Mouse (Mus musculus): ENCODE measurements at regions not wholly inside any gene's neighbourhood (a gene's known extent, or its start where the extent isn't known, plus 50 kb on each side); places are given as distances from the start of the nearest gene placed in this dataset.

GRCm38 (mm10) chr13:30085446-30085845 lies 50.8 kb upstream of the Mboat1 start:
- Histone ChIP-seq H3K9me3 (0 out of 2 replicates have a peak, but pooled peaks cover 6% of the 10 kb centered on the region), H3K4me3 (no peak overlapping the region), H3K9ac (no peak overlapping the region), H3K4me1 (replicated peaks) (peaks cover 5% of the 10 kb centered on the region; the same call in 1 of the 2 replicates), H3K4me2 (no peak overlapping the region), H3K27ac (replicated peaks) (no peak overlapping the region), H3K36me3 (no peaks in the 10 kb centered on the region), H3K27me3 (no peaks in the 10 kb centered on the region)
- 70% methylated on average over 4 of the region's 4 CpGs for WGBS
- ATAC-seq (ENCODE audit: low read depth): 0 out of 2 replicates have a peak, but pooled peaks have one; percentile 55

GRCm38 (mm10) chr13:30085005-30085404 lies 51.3 kb upstream of the Mboat1 start:
- H3K4me2 ChIP-seq: peak overlapping the region; percentile 34; the same call in 1 of the 2 replicates
- H3K9ac ChIP-seq: no peak overlapping the region
- H3K27me3 ChIP-seq: no peaks in the 10 kb centered on the region
- H3K9me3 ChIP-seq: 0 out of 2 replicates have a peak, but pooled peaks cover 6% of the 10 kb centered on the region
- no peak overlapping the region for H3K4me3 ChIP-seq
- H3K4me1 ChIP-seq (replicated peaks): peaks cover 9% of the 10 kb centered on the region; the same call in 1 of the 2 replicates
- no peaks in the 10 kb centered on the region for H3K36me3 ChIP-seq
- no peak overlapping the region for H3K27ac ChIP-seq (replicated peaks)
- 1% methylated on average over 10 of the region's 10 CpGs for WGBS
- peak; percentile 95 for ATAC-seq (ENCODE audit: low read depth)

- Histone ChIP-seq H3K27ac (replicated peaks) (no peak overlapping the region), H3K9me3 (0 out of 2 replicates have a peak, but pooled peaks cover 6% of the 10 kb centered on the region), H3K27me3 (no peaks in the 10 kb centered on the region), H3K36me3 (no peaks in the 10 kb centered on the region), H3K9ac (no peak overlapping the region), H3K4me1 (replicated peaks) (peaks cover 9% of the 10 kb centered on the region; the same call in 1 of the 2 replicates), H3K4me2 (no peak overlapping the region), H3K4me3 (no peak overlapping the region)
- no peak for ATAC-seq (ENCODE audit: low read depth)
- 86% methylated on average over 5 of the region's 5 CpGs for WGBS
These were observed 51.9 kb upstream of the Mboat1 start for GRCm38 (mm10) chr13:30084386-30084785.

GRCm38 (mm10) chr13:30083949-30084348 lies 52.3 kb upstream of the Mboat1 start:
- Histone ChIP-seq H3K4me1 (replicated peaks) (peaks cover 9% of the 10 kb centered on the region; the same call in 1 of the 2 replicates), H3K36me3 (no peaks in the 10 kb centered on the region), H3K9me3 (0 out of 2 replicates have a peak, but pooled peaks cover 1% of the 10 kb centered on the region), H3K4me2 (no peak overlapping the region), H3K27me3 (no peaks in the 10 kb centered on the region), H3K27ac (replicated peaks) (no peak overlapping the region), H3K4me3 (no peak overlapping the region), H3K9ac (no peak overlapping the region)
- no peak for ATAC-seq (ENCODE audit: low read depth)
- WGBS: 86% methylated on average over 6 of the region's 6 CpGs

DNA sequence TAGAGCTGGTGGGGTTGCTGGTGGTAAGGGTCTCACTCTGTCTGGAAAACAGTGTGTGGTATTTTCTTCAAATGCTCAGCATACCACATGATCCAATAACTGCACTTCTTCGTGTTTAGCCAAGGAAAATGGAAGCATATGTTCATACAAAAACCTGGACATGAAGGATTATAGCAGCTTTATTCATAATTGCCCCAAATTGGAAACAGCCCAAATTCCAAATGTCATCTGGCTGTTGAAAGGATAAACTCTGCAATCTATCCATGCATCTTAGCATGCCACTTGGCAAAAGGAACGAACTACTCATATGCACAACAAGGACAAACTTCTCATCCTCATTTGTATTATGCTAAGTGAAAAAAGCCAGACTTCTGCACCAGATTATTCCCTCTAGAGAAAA lies 53.5 kb upstream of the Mboat1 start:
- no peak for ATAC-seq (ENCODE audit: low read depth)
- H3K4me1 ChIP-seq (replicated peaks): peaks cover 9% of the 10 kb centered on the region; the same call in 1 of the 2 replicates
- H3K27ac ChIP-seq (replicated peaks): no peak overlapping the region
- H3K36me3 ChIP-seq: no peaks in the 10 kb centered on the region
- 89% methylated on average over 2 of the region's 2 CpGs for WGBS
- H3K9me3 ChIP-seq: no peaks in the 10 kb centered on the region
- H3K4me3 ChIP-seq: no peak overlapping the region
- H3K4me2 ChIP-seq: no peak overlapping the region
- H3K9ac ChIP-seq: no peak overlapping the region
- H3K27me3 ChIP-seq: no peaks in the 10 kb centered on the region

DNA sequence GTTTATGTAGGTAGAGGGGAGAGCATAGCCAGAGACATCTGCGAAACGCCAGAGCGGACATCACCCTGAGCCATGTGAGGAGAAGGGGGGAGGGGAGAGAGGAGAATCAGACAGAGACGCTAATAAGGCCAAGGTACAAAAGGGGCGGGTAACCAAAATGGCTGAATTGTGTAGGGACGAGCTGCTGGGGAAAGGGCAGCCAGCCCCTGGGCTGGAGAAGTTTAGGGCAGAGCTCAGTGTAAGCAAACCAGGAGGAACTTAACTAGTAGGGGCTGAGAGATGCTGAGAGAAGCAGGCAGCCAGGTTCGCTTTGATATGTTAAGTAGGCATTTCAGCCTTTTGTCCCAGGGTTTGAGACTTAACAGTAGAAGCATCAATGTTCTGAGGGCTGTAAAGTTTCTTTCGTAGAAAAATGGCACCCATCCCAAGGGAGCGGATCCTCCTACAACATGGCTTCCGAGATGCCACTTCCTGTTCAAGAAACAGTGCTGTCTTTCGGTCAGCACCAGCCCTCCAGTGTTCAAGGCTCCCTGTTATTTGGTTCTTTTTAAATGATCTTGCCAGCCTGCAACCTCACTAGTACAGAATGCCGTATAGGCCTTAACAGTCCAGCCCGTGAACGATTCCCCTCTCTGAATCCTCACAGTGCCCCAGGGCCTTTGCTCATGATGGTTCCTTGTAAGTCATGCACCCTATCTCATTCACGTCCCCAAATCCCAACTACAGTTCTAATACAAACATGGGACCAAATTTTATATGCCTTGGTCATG lies 55.4 kb upstream of the Mboat1 start:
- Histone ChIP-seq H3K9ac (no peak overlapping the region), H3K4me2 (no peak overlapping the region), H3K27ac (replicated peaks) (no peak overlapping the region), H3K27me3 (no peaks in the 10 kb centered on the region), H3K9me3 (no peaks in the 10 kb centered on the region), H3K36me3 (no peaks in the 10 kb centered on the region), H3K4me1 (replicated peaks) (peaks cover 9% of the 10 kb centered on the region; the same call in 1 of the 2 replicates), H3K4me3 (no peak overlapping the region)
- 55% methylated on average over 15 of the region's 15 CpGs for WGBS
- ATAC-seq (ENCODE audit: low read depth): no peak

GRCm38 (mm10) chr13:30074517-30075064 lies 61.7 kb upstream of the Mboat1 start:
- no peak for ATAC-seq (ENCODE audit: low read depth)
- H3K4me2 ChIP-seq: no peak overlapping the region
- H3K36me3 ChIP-seq: no peaks in the 10 kb centered on the region
- WGBS: 91% methylated on average over 2 of the region's 2 CpGs
- no peaks in the 10 kb centered on the region for H3K27me3 ChIP-seq
- no peaks in the 10 kb centered on the region for H3K9me3 ChIP-seq
- no peak overlapping the region for H3K4me3 ChIP-seq
- H3K4me1 ChIP-seq (replicated peaks): no peaks in the 10 kb centered on the region
- H3K9ac ChIP-seq: no peak overlapping the region
- no peak overlapping the region for H3K27ac ChIP-seq (replicated peaks)

GRCm38 (mm10) chr13:30074069-30074468 lies 62.2 kb upstream of the Mboat1 start:
- H3K4me1 ChIP-seq (replicated peaks): no peaks in the 10 kb centered on the region
- no peak overlapping the region for H3K4me3 ChIP-seq
- WGBS: 91% methylated on average over 3 of the region's 3 CpGs
- no peaks in the 10 kb centered on the region for H3K9me3 ChIP-seq
- no peak overlapping the region for H3K4me2 ChIP-seq
- H3K27me3 ChIP-seq: no peaks in the 10 kb centered on the region
- H3K36me3 ChIP-seq: no peaks in the 10 kb centered on the region
- no peak for ATAC-seq (ENCODE audit: low read depth)
- no peak overlapping the region for H3K27ac ChIP-seq (replicated peaks)
- H3K9ac ChIP-seq: no peak overlapping the region

DNA sequence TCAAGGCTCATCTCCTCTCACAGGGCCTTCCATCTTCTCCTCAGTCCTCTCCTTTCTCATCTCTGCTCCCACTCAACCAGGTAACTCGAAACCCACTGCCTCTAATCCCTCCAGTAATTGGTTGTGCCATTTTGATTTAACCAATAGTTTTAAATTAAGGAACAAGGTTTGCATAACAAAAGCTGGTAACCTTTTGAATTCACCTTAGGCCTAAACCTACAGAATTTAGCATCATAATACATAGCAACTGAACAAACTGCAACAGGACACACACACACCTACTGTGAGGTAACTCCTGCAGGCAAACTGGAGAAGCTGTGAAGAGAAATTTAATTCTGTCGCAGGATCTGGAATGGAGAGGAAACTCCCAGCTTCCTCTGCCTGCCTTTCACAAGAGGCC lies 66.9 kb upstream of the Mboat1 start:
- H3K27ac ChIP-seq (replicated peaks): no peak overlapping the region
- no peaks in the 10 kb centered on the region for H3K36me3 ChIP-seq
- no peaks in the 10 kb centered on the region for H3K4me1 ChIP-seq (replicated peaks)
- H3K27me3 ChIP-seq: no peaks in the 10 kb centered on the region
- no peak for ATAC-seq (ENCODE audit: low read depth)
- WGBS: 68% methylated on average over 2 of the region's 2 CpGs
- H3K9me3 ChIP-seq: no peaks in the 10 kb centered on the region
- H3K9ac ChIP-seq: no peak overlapping the region
- no peak overlapping the region for H3K4me2 ChIP-seq
- no peak overlapping the region for H3K4me3 ChIP-seq

- H3K27me3 ChIP-seq: no peaks in the 10 kb centered on the region
- no peak overlapping the region for H3K27ac ChIP-seq (replicated peaks)
- H3K36me3 ChIP-seq: no peaks in the 10 kb centered on the region
- 69% methylated on average over 6 of the region's 6 CpGs for WGBS
- no peak overlapping the region for H3K9ac ChIP-seq
- no peak overlapping the region for H3K4me2 ChIP-seq
- no peak overlapping the region for H3K4me3 ChIP-seq
- H3K4me1 ChIP-seq (replicated peaks): no peaks in the 10 kb centered on the region
- ATAC-seq (ENCODE audit: low read depth): no peak
- no peaks in the 10 kb centered on the region for H3K9me3 ChIP-seq
These were observed 68.5 kb upstream of the Mboat1 start for GRCm38 (mm10) chr13:30067581-30068375.

DNA sequence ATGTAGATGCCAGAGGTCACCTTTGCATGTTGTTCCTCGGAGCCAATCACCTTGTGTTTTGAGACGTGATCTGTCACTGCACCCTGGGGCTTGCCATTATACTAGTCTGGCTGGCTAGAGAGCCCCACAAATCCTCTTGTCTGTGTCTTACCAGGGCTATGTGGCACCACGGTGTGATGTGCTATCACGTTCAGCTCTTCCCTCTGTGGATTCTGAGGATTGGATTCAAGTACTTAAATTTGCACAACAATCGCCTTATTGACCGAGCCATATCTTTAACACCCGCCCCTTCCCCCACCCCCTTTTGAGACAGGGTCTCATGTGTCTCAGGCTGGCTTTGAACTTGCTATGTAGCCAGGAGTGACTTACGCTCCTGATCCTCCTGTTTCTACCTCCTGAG lies 70.8 kb upstream of the Mboat1 start:
- H3K4me3 ChIP-seq: no peak overlapping the region
- ATAC-seq (ENCODE audit: low read depth): no peak

DNA sequence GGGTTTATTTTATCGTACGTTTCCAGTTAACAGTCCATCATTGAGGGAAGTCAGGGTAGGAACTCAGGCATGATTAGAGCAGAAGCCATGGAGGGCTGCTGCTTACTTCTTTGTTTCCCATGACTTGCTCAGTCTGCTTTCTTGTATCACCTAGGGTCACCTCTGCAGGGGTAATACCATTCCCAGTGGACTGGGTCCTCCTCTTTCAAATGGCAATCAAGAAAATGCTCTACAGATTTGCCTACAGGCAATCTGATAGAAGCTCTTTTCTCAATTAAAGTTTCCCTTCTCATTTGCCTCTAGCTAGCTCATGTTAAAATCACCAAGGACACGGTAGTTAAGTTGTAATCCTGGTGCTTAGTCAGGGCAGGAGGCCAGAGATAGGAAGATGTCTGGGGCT lies 72.5 kb upstream of the Mboat1 start:
- H3K4me2 ChIP-seq: no peak overlapping the region
- no peak overlapping the region for H3K27ac ChIP-seq (replicated peaks)
- no peak for ATAC-seq (ENCODE audit: low read depth)
- H3K9me3 ChIP-seq: no peaks in the 10 kb centered on the region
- H3K36me3 ChIP-seq: no peaks in the 10 kb centered on the region
- no peaks in the 10 kb centered on the region for H3K27me3 ChIP-seq
- H3K4me3 ChIP-seq: no peak overlapping the region
- no peak overlapping the region for H3K9ac ChIP-seq
- 88% methylated on average over 3 of the region's 3 CpGs for WGBS
- H3K4me1 ChIP-seq (replicated peaks): no peaks in the 10 kb centered on the region

More for the DNA sequence above, 70.8 kb upstream of the Mboat1 start:
- Histone ChIP-seq H3K36me3 (no peaks in the 10 kb centered on the region), H3K27me3 (no peaks in the 10 kb centered on the region), H3K9me3 (no peaks in the 10 kb centered on the region), H3K4me1 (replicated peaks) (no peaks in the 10 kb centered on the region), H3K27ac (replicated peaks) (no peak overlapping the region), H3K4me2 (no peak overlapping the region), H3K9ac (no peak overlapping the region)
- 49% methylated on average over 8 of the region's 8 CpGs for WGBS

All from neural tube, embryonic 13.5 days (tissue).